Mouse (Mus musculus): Measurements from ENCODE around the gene Mrpl35. TPM values are rescaled to one million over a fixed set of nuclear protein-coding genes. Genes with fewer than 3 reads are reported as not detected.

The Mrpl35 gene
- polyA plus RNA-seq, 1 experiment = not detected

DNA sequence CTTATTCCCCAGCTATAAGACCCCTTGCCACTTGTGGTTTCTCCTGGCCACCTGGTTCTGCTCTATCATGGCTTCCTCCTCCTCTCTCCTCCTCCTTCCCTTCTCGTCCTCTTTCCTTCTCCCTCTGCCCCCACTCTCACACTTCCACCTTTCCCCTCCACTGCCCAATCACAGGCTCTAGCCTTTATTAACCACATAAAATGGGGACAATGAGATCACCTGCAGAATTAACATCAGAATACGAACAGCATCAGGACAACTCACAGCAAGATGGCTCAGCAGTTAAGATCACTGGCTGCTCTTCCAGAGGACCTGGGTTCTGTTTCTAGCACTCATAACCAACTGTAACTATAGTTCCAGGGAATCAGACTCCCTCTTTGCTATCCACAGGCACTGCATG lies 46.9 kb downstream of the Mrpl35 start:
- Histone ChIP-seq H3K27ac (ENCODE audit: insufficient read depth, low read depth, low read length) (no peak overlapping the region), H3K4me3 (ENCODE audit: insufficient read depth, low read depth, low read length) (no peak overlapping the region), H3K4me1 (ENCODE audit: control insufficient read depth, insufficient read depth, low read length) (peaks cover 6% of the 10 kb centered on the region; the same call in 1 of the 2 replicates)
- WGBS = 67% methylated on average over 2 of the region's 2 CpGs
- TF ChIP-seq CTCF (IDR thresholded peaks at IDR 0.05; ENCODE audit: insufficient read depth, low read depth, low read length) = no peak
- no peak for TF ChIP-seq POLR2A (IDR thresholded peaks at IDR 0.05; ENCODE audit: insufficient read depth, low read depth, low read length)

DNA sequence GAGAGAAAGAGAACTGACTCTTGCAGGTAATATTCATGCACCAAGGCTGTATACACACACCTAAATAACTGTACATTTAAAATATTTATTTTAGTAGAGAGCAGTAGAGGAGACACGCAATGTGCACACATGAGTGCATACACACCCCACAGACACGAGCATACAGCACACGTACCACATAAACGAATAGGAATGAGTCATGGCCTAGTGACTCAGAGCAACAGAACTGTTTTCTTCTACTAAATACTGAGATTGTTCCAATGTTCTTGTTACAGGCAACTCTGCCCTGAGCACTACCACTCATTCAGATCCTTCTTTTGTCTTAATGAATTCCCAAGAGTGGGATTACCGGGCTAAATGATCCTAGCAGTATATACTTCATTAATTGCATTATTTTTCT lies 48.8 kb downstream of the Mrpl35 start:
- WGBS = 30% methylated on average over 5 of the region's 5 CpGs
- peaks cover 4% of the 10 kb centered on the region; the same call in 1 of the 2 replicates for H3K4me1 ChIP-seq (ENCODE audit: control insufficient read depth, insufficient read depth, low read length)
- H3K27ac ChIP-seq (ENCODE audit: insufficient read depth, low read depth, low read length) = no peak overlapping the region
- TF ChIP-seq POLR2A (IDR thresholded peaks at IDR 0.05; ENCODE audit: insufficient read depth, low read depth, low read length) (no peak), CTCF (IDR thresholded peaks at IDR 0.05; ENCODE audit: insufficient read depth, low read depth, low read length) (no peak)
- no peak overlapping the region for H3K4me3 ChIP-seq (ENCODE audit: insufficient read depth, low read depth, low read length)

DNA sequence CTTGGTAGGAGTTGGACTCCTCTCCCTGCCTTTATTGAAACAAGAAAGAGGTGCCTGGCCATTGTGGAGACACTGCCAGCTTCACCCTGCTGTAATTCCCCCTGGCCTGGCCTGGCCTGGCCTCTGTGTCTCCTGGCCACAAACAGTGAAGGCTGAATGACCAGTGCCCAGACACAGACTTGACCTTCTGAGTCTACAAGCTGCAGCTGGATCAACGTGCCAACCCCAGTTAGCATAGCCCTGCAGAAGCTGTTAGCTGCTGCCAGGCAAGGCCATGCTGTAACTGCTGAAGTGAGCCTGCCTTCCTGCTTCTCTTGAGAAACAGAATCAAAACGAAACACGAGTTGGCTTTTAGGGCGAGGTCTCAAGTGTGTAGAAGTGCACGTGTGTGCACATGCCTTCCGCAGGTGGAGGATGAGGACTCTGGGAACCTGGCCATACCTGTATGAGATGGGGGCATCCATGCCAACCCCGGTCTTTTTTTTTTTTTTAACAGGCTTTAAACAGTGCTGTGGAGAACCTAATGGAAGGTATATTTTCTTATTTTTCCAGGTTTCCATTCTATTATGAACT lies 54.0 kb downstream of the Mrpl35 start:
- Histone ChIP-seq H3K4me3 (ENCODE audit: insufficient read depth, low read depth, low read length) (no peak overlapping the region), H3K4me1 (ENCODE audit: control insufficient read depth, insufficient read depth, low read length) (peaks cover 5% of the 10 kb centered on the region), H3K27ac (ENCODE audit: insufficient read depth, low read depth, low read length) (peak overlapping the region; percentile 23; the same call in 1 of the 2 replicates)
- 77% methylated on average over 7 of the region's 7 CpGs for WGBS
- TF ChIP-seq POLR2A (IDR thresholded peaks at IDR 0.05; ENCODE audit: insufficient read depth, low read depth, low read length) (no peak), CTCF (IDR thresholded peaks at IDR 0.05; ENCODE audit: insufficient read depth, low read depth, low read length) (no peak)

DNA sequence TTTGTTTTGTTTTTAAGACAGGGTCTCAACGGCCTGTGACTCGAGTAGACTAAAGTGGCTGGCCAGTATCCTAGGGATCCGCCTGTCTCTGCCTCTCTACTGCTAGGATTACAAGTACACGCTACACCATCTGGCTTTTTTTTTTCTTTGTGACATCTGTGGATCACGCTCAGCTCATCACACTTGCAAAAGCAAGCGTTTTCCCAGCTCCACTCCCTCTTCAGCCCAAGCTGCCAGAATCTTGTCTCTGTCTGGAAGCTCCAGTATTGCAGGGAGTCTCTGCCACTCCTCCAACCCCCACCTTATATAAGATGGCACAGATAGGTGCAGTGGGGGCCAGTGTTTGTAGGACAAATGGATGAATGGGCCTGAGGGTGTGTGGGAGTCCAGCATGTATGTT lies 54.6 kb downstream of the Mrpl35 start:
- Histone ChIP-seq H3K4me1 (ENCODE audit: control insufficient read depth, insufficient read depth, low read length) (peaks cover 5% of the 10 kb centered on the region), H3K4me3 (ENCODE audit: insufficient read depth, low read depth, low read length) (no peak overlapping the region), H3K27ac (ENCODE audit: insufficient read depth, low read depth, low read length) (no peak overlapping the region)
- TF ChIP-seq POLR2A (IDR thresholded peaks at IDR 0.05; ENCODE audit: insufficient read depth, low read depth, low read length) = no peak
- TF ChIP-seq CTCF (IDR thresholded peaks at IDR 0.05; ENCODE audit: insufficient read depth, low read depth, low read length) = no peak
- 76% methylated on average over 6 of the region's 6 CpGs for whole genome bisulfite sequencing

DNA sequence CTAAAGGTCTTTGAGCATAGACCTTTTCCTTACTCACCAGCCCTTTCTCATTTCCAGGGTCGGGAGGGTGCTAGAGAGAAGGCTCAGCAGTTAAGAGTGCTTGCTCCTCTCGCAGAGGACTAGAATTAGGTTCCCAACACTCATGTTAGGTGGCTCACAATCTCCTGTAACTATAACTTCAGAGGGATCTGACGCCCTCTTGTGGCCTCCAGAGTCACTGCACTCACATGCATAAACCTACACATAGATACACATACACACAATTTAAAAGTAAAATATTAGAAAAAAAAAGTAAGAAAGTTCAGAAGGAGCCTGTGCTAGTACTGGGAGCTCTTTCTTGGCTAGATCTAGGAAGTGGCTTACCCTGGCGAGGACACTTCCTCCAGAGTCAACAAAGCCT lies 55.5 kb downstream of the Mrpl35 start:
- Histone ChIP-seq H3K4me3 (ENCODE audit: insufficient read depth, low read depth, low read length) (no peak overlapping the region), H3K4me1 (ENCODE audit: control insufficient read depth, insufficient read depth, low read length) (peaks cover 5% of the 10 kb centered on the region), H3K27ac (ENCODE audit: insufficient read depth, low read depth, low read length) (no peak overlapping the region)
- TF ChIP-seq CTCF (IDR thresholded peaks at IDR 0.05; ENCODE audit: insufficient read depth, low read depth, low read length) (no peak), POLR2A (IDR thresholded peaks at IDR 0.05; ENCODE audit: insufficient read depth, low read depth, low read length) (no peak)
- 93% methylated on average over 4 of the region's 4 CpGs for WGBS

DNA sequence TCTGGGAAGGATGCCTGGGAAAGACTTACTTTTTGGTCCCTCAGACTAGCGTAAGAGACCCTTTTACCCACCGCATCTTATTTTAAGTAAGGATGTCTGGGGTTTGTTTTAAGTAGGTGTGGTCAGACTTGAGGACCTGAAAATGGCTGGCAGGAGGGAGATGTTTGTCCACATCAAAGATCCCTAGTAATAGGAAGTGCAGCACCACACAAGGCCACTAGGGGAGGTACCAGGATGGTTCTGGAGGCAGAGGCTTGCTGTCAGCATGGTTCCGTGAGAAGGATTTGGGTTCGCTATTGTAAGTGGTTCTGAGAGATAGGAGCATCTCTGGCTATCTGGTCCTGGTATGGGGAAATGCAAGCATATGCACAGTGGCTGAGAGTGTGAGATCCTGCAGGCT lies 55.9 kb downstream of the Mrpl35 start:
- 96% methylated on average over 4 of the region's 4 CpGs for WGBS
- Histone ChIP-seq H3K4me3 (ENCODE audit: insufficient read depth, low read depth, low read length) (no peak overlapping the region), H3K27ac (ENCODE audit: insufficient read depth, low read depth, low read length) (no peak overlapping the region), H3K4me1 (ENCODE audit: control insufficient read depth, insufficient read depth, low read length) (peaks cover 5% of the 10 kb centered on the region)
- TF ChIP-seq CTCF (IDR thresholded peaks at IDR 0.05; ENCODE audit: insufficient read depth, low read depth, low read length) (no peak), POLR2A (IDR thresholded peaks at IDR 0.05; ENCODE audit: insufficient read depth, low read depth, low read length) (no peak)

DNA sequence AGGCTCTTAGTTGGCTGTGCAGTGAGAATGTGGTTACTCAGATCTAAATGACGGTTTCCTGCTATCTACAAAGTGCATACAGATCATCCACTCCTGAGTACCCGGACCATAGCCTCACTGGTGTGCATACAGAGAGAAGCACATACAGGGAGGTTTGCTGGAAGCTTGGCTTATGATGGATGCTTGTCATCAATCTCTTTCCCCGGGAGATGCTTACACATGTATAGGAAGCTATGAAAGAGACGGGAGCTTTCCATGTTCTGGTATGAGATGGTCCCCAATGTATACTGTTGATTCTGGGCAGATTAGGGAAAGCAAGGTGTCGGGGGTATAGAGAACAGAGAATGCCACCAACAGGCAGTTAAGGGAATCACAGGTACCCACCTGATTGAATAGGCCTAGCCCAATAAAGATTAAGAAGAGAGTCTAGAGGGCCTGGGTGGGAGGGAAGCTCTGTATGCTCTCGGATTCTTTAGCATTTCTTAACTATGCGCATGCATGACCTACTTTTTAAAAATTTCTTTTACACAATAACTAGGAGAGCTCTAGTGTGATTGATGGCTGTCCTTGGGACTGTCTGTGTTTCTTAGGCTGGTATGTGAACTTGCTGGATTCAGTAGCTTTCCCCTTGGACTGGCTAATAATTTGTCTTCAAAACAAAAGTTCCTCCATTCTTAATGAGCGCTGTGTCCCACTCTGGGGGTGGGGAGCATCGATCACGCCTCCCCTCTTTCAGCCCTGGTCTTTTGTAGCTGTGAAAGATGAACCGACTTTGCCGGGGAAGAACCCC lies 56.7 kb downstream of the Mrpl35 start:
- WGBS = 70% methylated on average over 12 of the region's 12 CpGs
- TF ChIP-seq POLR2A (IDR thresholded peaks at IDR 0.05; ENCODE audit: insufficient read depth, low read depth, low read length) (no peak), CTCF (IDR thresholded peaks at IDR 0.05; ENCODE audit: insufficient read depth, low read depth, low read length) (no peak)
- Histone ChIP-seq H3K4me1 (ENCODE audit: control insufficient read depth, insufficient read depth, low read length) (peaks cover 5% of the 10 kb centered on the region), H3K27ac (ENCODE audit: insufficient read depth, low read depth, low read length) (no peak overlapping the region), H3K4me3 (ENCODE audit: insufficient read depth, low read depth, low read length) (no peak overlapping the region)

DNA sequence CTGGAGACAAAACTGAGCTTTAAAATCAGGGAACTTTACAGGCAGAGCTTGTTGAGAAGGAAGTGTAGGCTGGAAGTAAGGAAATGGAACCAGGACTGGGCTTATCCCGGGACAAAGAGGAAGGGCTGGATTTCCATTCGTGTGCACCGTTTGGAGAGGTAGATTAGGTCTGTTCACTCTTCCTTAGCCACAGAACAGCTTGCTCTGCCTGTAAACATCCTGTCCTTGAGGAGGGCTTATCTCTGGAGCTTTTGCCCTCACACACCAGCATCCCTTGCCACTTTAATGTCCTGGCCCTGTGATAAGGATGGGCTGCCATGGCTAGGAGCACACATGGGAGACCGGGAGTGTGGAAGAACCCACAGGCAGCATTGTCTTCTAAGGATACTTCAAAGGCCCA lies 59.0 kb downstream of the Mrpl35 start:
- Histone ChIP-seq H3K27ac (ENCODE audit: insufficient read depth, low read depth, low read length) (no peak overlapping the region), H3K4me1 (ENCODE audit: control insufficient read depth, insufficient read depth, low read length) (peaks cover 4% of the 10 kb centered on the region), H3K4me3 (ENCODE audit: insufficient read depth, low read depth, low read length) (no peak overlapping the region)
- TF ChIP-seq POLR2A (IDR thresholded peaks at IDR 0.05; ENCODE audit: insufficient read depth, low read depth, low read length) (no peak), CTCF (IDR thresholded peaks at IDR 0.05; ENCODE audit: insufficient read depth, low read depth, low read length) (no peak)
- WGBS = 79% methylated on average over 4 of the region's 4 CpGs

Other genes with a start within 250 kb of the Mrpl35 start
- gene Kdm3a, start 194.0 kb downstream of the Mrpl35 start, polyA plus RNA-seq (2012; ENCODE audit: insufficient read depth, insufficient read length, low replicate concordance, missing spikeins) = 130 TPM in 1 of 2 replicates, not detected in the other
- not detected in 2 replicates for gene Reep1, start 119.4 kb downstream of the Mrpl35 start, polyA plus RNA-seq (2012; ENCODE audit: insufficient read depth, insufficient read length, low replicate concordance, missing spikeins)
- gene Immt, start 4.4 kb upstream of the Mrpl35 start, polyA plus RNA-seq (2012; ENCODE audit: insufficient read depth, insufficient read length, low replicate concordance, missing spikeins) = not detected in 2 replicates
- gene Ptcd3, start 81.8 kb upstream of the Mrpl35 start, polyA plus RNA-seq (2012; ENCODE audit: insufficient read depth, insufficient read length, low replicate concordance, missing spikeins) = not detected in 2 replicates
- not detected in 2 replicates for gene Polr1a, start 82.1 kb upstream of the Mrpl35 start, polyA plus RNA-seq (2012; ENCODE audit: insufficient read depth, insufficient read length, low replicate concordance, missing spikeins)

Measured in olfactory bulb, adult 2 months (tissue).